Mouse (Mus musculus) kidney, postnatal 36 days (tissue): ENCODE measurements around the gene Adgrl2.

Source experiments
- DNase-seq, 2 experiments: peaks; one replicate each; pipeline ENCODE4 v3.0.0; 2021 to 2022; ENCODE audit warnings: mixed read lengths in 2 of 2

The Adgrl2 gene

DNA sequence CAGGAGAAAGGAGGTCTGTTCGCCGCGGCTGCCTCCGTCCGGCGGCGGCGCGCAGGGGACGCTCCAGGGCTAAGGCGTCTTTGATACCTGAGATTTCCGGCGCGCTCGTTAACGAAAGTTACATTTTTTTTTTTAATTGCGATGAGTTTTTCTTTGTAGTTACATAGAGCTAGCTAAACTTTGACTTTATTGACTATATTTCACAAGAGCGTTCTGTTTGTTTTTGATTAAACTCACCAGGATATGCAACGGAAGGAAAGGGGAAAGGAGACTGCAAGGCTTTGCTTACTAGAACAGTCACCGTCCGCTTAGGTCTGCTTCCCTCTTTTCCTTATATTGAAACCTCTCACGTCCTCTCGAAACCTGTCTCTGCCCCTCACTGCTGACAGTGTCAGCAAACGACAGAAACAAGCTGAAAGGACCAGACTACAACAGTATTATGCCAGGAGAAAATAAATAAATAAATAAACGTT lies at the start of gene Adgrl2:
Gene Adgrl2 (minus strand): TSS at position 25 of the 473 bp plus-strand sequence.
- peak in 1 of 2 experiments; percentile 80 for DNase-seq

GRCm38 (mm10) chr3:149038771-149039170 lies 48.4 kb upstream of the Adgrl2 start:
- peak; percentile 8 to 33 for DNase-seq

DNA sequence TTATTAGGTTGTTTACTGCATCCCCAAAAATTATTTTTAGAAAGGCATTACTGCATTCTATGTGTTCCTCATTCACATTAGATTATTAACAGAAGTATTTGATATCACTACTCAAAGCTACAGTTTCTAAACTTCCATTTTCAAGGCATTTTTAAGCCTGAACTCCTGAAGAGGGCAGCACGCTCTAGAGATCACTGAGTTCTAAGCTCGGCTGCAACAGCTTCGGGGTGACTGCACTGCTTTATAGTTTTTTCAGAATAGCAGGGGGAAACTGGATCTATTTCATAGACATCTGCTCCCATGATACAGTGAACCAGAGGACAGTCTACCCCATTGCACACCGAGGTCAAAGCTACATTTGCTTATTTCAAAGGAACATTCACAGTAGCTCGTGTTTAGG lies 29.6 kb upstream of the Adgrl2 start:
- peak; percentile 15 to 50 for DNase-seq

- DNase-seq: no peak
These were observed 19.0 kb upstream of the Adgrl2 start for GRCm38 (mm10) chr3:149009311-149009710.

DNA sequence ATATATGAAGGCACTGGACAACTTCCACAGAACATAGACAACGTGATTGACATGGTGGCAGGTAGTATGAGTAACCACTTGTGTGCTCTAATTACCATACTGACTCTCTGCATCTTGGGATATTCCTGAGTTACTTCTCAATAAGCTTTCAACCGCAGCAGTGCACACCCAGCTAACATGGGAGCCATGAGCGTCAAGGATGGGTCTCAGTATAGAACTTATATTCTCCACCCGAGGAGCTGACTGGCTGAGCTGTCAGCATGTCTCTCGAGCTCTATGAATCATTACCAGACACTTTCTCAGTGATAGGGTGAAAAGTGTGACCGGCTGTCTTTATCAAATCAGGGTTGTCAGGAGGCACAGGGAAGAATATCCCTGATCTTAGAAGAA lies 18.3 kb upstream of the Adgrl2 start:
- no peak for DNase-seq

- no peak for DNase-seq
These were observed 17.7 kb upstream of the Adgrl2 start for GRCm38 (mm10) chr3:149007860-149008633.

DNA sequence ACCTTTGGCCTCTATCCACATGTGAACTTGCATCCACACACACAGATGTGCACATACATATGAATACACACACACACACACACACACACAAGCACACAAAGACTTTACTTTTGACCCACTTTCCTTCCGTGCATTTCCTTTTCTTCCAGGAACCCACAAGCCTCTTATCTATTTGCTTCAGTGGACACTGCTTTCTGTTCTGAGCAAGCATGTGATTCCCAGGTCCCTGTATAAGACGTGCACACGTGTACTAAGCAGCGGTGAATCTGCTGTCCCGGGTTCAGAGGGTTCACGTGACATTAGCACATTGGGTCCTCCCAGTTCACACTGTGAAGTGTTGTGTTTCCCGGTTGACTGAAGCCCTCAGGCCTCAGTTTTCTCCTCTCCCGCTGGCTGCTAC lies 11.0 kb upstream of the Adgrl2 start:
- no peak for DNase-seq

- DNase-seq: no peak
These were observed 8.3 kb upstream of the Adgrl2 start for GRCm38 (mm10) chr3:148998661-148999060.

DNA sequence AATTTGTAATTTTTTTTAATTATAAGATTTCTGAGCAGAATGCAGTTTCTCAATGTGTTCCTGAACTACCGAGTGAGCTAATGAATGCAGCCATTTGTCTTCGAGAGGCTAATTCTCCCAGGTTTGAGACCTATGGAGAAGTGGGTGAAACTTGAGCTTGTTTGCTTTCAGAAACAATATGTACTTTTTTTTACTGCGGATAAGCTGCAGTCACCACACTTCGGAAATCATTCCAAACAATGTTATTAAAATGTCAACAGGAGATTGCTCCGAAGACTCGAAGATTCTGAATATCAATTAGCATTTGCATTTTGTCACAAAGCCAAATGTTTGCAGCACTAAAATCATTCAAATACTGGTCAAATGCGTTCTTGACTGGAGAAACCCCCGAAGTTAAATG lies 701 bp upstream of the Adgrl2 start:
- DNase-seq: no peak

DNA sequence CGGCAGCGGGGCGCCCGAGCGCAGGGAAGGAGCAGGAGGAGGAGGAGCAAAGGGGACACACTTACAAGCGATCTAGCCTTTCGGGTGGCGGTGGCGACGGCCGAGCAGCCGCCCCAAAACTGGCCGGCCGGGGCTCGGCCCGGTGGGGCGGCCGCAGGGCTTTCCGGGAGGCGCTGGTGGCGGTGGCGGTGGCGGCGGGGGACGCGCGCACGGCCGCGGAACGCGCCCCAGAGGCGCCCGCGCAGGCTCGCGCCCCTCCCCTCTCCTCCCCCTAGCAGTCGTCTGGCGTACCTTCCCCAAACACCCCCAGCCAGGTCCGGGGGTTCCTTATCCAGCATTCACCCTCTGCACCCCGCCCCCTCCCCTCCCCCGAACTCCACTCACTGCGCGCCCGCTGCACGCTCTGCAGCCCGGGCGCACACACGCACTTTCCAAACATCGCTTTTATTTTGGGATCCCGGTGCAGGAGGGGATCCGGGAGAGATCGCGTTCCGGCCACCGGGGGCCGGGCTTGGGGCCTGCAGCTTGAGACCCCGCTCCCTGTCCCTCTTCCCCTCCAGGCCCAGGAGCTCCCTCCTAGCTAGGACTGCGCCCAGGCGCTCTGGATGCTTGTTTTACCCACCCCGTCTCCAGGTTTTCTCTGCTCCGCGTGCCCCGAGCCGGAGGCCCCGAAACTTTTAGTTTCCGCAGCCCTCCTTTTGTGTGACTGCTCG lies 381 bp downstream of the Adgrl2 start:
- DNase-seq: peak; percentile 55 to 77

GRCm38 (mm10) chr3:148988996-148989817 lies 1.1 kb downstream of the Adgrl2 start:
- DNase-seq: peak; percentile 88 to 91

DNA sequence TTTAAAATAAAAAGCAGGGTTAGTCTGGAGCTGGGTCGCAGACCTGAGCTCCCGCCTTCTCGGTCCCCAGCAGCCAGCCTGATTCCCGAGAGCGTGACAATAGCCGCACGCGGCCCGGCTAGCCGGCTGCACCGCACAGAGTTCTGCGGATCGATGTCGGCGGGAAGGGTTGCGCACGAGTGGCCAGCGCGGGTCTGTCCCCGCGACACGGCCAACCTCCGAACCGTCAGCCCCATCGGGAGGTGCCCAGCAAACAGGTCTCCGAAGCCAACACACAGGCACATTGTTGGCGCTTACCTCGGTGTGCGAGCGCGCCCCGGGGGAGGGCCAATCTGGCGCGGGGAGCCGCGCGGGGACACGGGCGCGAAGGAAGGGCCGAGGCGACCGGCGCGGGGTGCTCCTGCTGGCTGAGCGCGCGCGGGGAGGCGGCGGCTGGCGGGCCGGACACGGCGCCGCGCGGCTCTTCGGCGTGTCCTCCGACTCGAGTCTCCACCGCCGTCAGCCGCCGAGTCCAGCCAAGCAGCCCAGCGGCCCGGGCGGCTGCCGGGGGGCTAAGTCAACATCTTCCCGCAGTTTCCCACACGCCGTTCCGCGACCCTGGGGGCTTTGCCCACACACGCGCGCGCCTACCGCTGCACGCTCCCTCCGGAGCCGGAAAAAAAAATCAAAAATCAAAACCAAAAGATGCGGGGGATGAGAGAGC lies 1.9 kb downstream of the Adgrl2 start:
- peak in 1 of 2 experiments; percentile 68 for DNase-seq

GRCm38 (mm10) chr3:148987591-148988292 lies 2.6 kb downstream of the Adgrl2 start:
- peak; percentile 84 to 91 for DNase-seq

DNA sequence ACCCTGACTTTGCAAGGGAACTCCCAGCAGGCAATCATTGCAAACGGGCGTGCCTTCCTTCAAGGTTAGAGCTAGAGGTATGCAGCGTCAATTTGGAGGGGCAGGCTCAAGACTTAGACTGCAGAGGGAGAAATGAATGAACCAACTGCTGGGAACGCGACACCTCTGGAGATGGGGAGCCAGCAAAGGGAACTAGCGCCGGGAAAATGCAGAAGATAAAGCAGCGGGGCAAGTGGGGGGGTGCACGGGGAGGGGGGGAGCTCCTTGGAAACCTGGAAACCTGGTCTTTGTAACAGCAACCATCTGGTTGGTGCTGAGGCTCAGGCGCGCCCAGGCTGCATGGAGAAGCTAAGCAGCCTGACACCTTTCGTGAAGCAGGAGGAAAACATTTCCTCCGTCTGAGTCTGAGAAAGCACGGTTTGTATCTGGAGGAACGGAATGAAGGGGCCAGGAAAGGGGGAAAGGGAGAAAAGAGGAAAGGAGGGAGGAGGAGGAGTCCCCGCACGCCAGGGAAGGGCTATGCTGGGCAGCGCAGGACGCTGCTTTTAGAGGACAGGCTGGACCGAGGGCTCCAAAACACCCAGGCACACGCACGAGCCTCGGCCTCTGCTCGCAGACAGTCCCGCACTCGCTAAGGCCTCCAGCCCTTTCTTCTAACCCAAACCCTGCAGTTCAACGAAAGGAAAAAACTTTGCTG lies 3.3 kb downstream of the Adgrl2 start:
- DNase-seq: peak; percentile 35 to 43

DNA sequence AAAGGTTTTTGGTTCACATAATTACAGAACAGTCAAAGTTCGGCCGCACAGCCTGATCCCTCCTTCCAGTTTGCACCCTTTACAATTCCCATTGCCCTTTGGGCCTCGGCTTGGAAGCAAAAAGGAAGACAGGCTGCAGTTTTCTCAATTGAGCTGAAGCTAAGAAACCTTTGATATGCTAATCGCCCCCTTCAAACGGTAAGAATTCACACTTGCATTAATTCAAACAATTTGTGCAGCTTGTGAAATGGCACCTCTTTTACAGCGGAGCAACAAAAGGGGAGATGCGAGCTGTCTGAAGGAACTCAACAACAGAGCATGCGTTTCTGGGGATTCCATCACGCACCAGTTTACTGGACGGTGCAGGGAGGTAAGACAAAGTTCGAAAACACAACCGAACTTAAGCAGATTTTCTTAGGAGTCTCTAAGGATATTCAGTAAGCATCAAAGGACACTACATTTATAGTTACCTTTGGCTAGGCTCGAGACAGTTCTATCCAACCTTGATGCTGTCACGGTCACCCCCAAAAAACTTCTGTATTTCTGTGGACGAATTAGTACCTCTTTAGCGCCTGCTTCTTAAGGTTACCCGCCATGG lies 4.0 kb downstream of the Adgrl2 start:
- peak; percentile 26 for DNase-seq

DNA sequence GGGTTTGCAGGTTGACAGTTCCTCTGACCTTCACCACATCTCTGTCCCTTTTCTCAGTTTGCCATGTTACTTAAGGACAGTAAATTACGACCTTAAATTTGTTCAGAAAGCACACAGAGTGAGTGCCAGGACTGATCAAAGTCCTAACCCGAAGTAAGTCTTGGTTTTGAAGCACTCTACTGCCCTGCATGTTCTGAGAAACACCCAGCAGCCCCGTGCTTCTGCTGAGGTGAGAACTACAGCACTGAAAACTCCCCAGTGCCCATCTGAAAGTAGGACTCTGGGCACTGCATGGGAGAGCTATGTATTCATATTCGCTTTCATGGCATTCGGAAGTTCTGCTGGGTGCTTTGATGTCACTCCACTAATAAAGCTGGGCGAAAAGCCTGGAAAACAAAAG lies 6.0 kb downstream of the Adgrl2 start:
- DNase-seq: peak; percentile 62 to 67

DNA sequence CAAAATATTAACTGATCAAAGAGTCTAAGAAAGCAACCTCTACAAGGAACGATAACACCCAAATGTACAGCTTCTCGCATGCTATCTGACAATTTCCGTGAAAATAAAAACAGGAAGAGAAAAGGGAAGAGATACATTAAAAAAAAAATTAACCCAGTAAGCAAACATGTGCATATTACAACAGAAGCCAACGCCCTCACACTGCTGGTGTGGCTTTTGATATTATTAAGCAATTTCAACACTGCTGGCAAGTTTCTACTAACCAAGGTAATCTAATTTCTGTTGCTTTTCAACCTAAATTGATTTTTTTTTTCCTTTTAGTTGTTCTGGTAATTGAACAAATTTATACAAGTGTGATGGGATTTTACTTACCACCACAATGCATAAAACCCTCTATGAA lies 8.0 kb downstream of the Adgrl2 start:
- no peak for DNase-seq

- peak; percentile 30 to 39 for DNase-seq
These were observed 8.6 kb downstream of the Adgrl2 start for GRCm38 (mm10) chr3:148981776-148982175.

GRCm38 (mm10) chr3:148978541-148978940 lies 11.8 kb downstream of the Adgrl2 start:
- DNase-seq: peak in 1 of 2 experiments; percentile 18

GRCm38 (mm10) chr3:148977838-148978237 lies 12.5 kb downstream of the Adgrl2 start:
- DNase-seq: no peak

DNA sequence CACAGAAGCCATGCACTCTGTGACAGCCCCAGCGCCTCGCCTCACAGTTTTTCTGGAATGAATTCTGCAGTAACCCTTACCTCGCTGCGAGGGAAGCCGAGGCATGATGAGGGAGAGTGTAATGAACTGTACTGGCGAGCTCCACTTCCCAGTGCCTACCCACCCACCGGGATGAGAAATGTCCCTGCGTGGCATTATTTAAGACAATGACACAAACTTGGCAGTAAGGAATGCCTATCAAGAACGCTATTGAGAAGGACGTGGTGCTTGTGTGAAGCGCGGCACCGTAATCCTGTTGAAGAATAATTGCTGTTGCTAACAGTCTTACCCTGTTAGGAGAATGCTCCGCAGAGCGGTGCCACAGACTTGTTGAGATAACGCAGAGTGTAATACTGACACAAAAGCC lies 13.2 kb downstream of the Adgrl2 start:
- peak; percentile 16 to 32 for DNase-seq
